Mouse (Mus musculus): ENCODE results near the gene Ccdc86. TPM values are rescaled to one million over a fixed set of nuclear protein-coding genes. Genes with fewer than 3 reads are reported as not detected.

Gene Ccdc86
- polyA plus RNA-seq, 1 experiment from 2014 or later = 39.6 TPM

DNA sequence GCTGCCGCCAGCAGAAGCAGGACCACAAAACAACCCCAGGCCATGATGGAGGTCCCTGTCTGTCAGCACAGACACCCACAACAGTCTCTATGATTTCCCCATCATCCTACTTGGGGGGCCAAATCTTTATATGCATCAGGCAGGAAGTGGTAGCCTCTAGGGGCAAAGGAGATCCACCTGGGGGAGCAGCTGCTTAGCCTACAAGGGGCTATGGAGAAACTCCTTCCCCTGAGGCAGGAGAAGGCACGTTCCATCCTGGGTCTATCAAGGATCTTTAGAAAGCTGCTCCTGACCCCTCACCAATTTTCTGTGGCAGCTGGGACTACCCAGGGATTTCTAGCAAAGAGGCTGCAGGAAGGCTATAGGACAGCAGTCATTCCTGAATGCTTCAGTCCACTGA lies 28.5 kb downstream of the Ccdc86 start, which contains the start of gene Zp1:
TSS of gene Zp1 (minus strand) at position 101 of the 400 bp plus-strand sequence.
- no peak within 1 kb of the TSS for H3K27ac ChIP-seq
- H3K4me3 ChIP-seq = no peak within 1 kb of the TSS
- WGBS = 69% methylated on average over 2 of the region's 2 CpGs
- H3K27me3 ChIP-seq (ENCODE audit: insufficient read depth, poor library complexity, severe bottlenecking) = peaks cover 9% of the 10 kb centered on the region; the same call in 1 of the 2 replicates
- H3K36me3 ChIP-seq = no peaks in the 10 kb centered on the region
- H3K4me1 ChIP-seq = peaks cover 12% of the 10 kb centered on the region
- H3K9me3 ChIP-seq = no peaks in the 10 kb centered on the region
- no peak for DNase-seq (ENCODE audit: low spot score)

DNA sequence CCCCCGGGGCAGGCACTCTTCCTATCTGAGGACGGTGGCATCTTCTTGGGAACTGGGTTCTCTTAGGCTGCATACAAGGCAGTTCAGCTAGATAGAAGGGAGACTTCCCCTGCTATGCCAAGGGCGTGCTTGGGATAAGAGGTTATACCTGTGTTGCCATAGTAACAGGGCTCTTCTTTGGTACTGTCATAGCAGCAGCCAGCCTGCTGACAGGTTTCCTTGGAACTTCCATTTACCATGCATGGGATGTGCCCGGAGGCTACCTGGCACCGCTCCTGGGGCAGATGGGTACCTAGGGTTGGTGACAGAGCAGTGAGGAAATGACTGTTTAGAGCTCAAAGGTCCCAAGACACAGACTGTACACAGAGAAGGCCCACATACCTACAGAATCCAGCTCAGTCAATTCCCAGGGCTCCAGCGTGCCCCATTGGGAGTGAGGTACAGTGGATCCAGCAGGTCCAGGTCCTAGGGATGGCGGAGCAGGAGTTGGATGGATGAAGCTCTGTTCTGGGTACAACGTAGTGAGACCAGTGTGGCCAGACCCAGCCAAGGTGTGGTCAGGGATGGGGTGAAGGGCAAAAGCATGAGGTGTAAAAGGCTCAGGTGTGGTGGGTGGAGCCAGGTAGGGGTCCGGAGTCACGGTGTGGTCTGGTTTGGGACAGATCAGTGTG lies 30.6 kb downstream of the Ccdc86 start:
- H3K27me3 ChIP-seq (ENCODE audit: insufficient read depth, poor library complexity, severe bottlenecking) = peaks cover 9% of the 10 kb centered on the region; the same call in 1 of the 2 replicates

DNA sequence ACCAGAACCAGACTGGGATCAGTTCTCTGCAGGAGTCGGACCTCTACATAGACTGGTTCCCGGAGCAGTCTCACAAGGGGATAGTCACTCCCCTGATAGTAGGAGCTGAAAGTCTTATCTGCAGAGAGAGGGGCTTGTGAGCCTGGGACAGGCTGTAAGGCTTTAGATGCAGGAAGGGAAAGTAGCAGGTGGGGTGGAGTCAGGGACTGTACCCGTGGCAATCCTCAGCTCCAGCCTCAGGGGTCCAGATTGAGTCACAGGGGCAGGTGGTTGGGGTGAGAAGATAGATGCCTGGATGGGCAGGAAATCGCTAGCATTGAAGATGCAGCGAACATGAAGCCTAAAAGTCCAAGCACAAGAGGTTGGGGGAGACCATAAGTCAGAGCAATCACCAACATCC lies 32.6 kb downstream of the Ccdc86 start:
- 40% methylated on average over 5 of the region's 5 CpGs for WGBS
- DNase-seq (ENCODE audit: low spot score) = no peak
- Histone ChIP-seq H3K36me3 (no peaks in the 10 kb centered on the region), H3K4me3 (no peak overlapping the region), H3K27me3 (ENCODE audit: insufficient read depth, poor library complexity, severe bottlenecking) (peaks cover 9% of the 10 kb centered on the region; the same call in 1 of the 2 replicates), H3K4me1 (peaks cover 26% of the 10 kb centered on the region), H3K27ac (no peak overlapping the region), H3K9me3 (no peaks in the 10 kb centered on the region)

More for the DNA sequence above, 30.6 kb downstream of the Ccdc86 start:
- H3K9me3 ChIP-seq = no peaks in the 10 kb centered on the region
- 84% methylated on average over 10 of the region's 10 CpGs for WGBS
- no peak overlapping the region for H3K27ac ChIP-seq
- H3K4me3 ChIP-seq = no peak overlapping the region
- DNase-seq (ENCODE audit: low spot score) = no peak
- no peaks in the 10 kb centered on the region for H3K36me3 ChIP-seq
- H3K4me1 ChIP-seq = peaks cover 26% of the 10 kb centered on the region

DNA sequence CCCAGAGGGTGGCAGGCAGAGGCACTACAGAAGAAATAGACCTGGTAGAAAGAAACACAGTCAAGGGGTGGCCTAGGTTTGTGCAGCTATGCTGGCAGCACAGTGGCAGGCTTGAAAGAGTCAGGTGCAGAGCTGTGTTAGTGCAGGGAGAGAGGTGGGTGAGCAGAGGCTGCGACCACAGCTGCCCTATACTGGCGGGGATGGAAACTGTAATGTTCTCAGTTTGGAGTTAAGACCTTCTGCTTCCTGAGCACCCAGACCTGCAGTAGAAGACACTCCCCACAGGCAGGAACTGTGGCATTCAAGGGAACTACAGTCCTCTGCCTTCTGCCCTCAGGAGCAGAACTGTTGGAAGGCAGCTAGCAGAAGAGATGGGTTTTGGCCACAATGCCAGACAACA lies 34.2 kb downstream of the Ccdc86 start:
- Histone ChIP-seq H3K4me1 (peaks cover 26% of the 10 kb centered on the region), H3K27ac (peak overlapping the region; percentile 66; the same call in 1 of the 2 replicates), H3K9me3 (no peaks in the 10 kb centered on the region), H3K4me3 (no peak overlapping the region), H3K36me3 (no peaks in the 10 kb centered on the region), H3K27me3 (ENCODE audit: insufficient read depth, poor library complexity, severe bottlenecking) (peaks cover 5% of the 10 kb centered on the region; the same call in 1 of the 2 replicates)
- no peak for DNase-seq (ENCODE audit: low spot score)
- WGBS = 64% methylated on average over 2 of the region's 2 CpGs

DNA sequence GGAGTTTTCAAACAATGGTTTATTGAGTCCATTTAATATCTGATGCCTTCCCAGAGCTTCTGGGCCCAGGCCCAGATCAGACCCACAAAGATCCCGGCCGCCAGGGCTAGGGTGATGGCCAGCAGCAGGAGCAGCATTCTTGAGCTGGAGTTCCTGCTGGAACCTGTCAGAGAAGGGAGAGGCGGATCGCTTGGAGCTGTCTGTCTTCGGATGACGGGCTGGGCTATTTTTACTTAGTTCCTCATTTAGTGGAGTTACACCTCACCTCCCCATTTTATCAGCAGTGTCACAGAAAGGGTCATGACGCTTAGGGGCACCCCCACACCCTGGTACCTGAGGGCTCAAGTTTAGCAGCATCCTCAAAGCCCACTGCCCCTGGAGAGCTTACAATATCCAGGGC lies 34.8 kb downstream of the Ccdc86 start:
- peaks cover 31% of the 10 kb centered on the region for H3K4me1 ChIP-seq
- H3K27ac ChIP-seq = peak overlapping the region; percentile 66
- H3K27me3 ChIP-seq (ENCODE audit: insufficient read depth, poor library complexity, severe bottlenecking) = peaks cover 4% of the 10 kb centered on the region; the same call in 1 of the 2 replicates
- H3K36me3 ChIP-seq = no peaks in the 10 kb centered on the region
- no peaks in the 10 kb centered on the region for H3K9me3 ChIP-seq
- DNase-seq (ENCODE audit: low spot score) = peak; percentile 84
- H3K4me3 ChIP-seq = no peak overlapping the region
- 31% methylated on average over 7 of the region's 7 CpGs for WGBS

DNA sequence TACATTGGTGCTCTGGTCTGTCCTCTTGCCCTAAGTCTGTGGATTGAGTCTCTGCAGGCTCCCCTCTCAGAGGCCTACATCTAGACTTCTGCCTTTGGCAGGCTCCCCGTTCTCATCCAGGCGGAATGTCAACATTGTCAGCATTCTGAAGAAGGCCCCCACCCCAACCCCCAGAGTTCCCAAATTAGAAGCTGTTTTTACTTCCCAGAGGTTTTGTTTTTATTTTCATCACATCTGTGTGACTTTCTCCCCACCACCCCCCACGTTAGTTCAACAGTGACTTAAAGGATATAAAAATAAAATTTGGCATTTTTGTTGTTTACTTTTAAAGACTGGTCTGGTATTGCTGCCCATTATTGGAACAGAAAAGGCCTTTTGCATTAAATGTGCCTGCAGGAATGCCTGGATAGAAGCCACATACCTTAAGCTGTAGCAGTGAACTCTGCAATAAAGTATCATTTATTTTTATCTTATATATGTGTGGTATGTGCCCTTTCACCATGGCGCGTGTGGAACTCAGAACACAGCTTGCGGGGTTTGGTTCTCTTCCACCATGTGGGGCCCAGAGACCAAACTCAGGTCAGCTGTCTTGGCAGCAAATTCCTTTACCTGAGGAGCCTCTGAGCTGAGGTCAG lies 39.9 kb downstream of the Ccdc86 start:
- DNase-seq (ENCODE audit: low spot score) = no peak
- H3K27me3 ChIP-seq (ENCODE audit: insufficient read depth, poor library complexity, severe bottlenecking) = no peaks in the 10 kb centered on the region
- H3K36me3 ChIP-seq = peaks cover 35% of the 10 kb centered on the region
- WGBS = 52% methylated on average over 6 of the region's 6 CpGs
- peaks cover 50% of the 10 kb centered on the region for H3K4me1 ChIP-seq
- H3K4me3 ChIP-seq = no peak overlapping the region
- no peaks in the 10 kb centered on the region for H3K9me3 ChIP-seq
- H3K27ac ChIP-seq = peak overlapping the region; percentile 64

DNA sequence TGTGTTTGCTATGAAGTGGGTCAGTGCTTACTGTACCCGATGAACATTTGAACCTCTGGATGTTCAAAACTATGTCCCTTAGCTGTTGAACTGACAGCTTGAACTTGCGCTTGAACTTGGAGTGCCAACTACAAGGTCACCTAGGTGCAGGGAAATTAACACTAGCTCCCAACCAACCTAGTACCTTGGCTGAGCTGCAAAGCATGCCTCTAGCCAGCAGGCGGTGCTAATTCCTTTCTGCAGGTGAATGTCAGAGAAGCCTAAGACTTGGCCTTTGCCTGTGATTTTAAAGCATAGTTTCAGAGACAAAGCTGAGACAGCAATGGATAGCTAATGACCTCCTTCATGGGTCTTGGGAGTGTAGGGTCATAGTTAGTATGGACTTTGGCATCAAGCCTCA lies 41.2 kb downstream of the Ccdc86 start:
- no peak for DNase-seq (ENCODE audit: low spot score)
- peaks cover 46% of the 10 kb centered on the region for H3K4me1 ChIP-seq
- no peaks in the 10 kb centered on the region for H3K9me3 ChIP-seq
- WGBS = 48% methylated on average over 3 of the region's 3 CpGs
- peaks cover 47% of the 10 kb centered on the region for H3K36me3 ChIP-seq
- H3K27me3 ChIP-seq (ENCODE audit: insufficient read depth, poor library complexity, severe bottlenecking) = no peaks in the 10 kb centered on the region
- no peak overlapping the region for H3K4me3 ChIP-seq
- H3K27ac ChIP-seq = no peak overlapping the region

DNA sequence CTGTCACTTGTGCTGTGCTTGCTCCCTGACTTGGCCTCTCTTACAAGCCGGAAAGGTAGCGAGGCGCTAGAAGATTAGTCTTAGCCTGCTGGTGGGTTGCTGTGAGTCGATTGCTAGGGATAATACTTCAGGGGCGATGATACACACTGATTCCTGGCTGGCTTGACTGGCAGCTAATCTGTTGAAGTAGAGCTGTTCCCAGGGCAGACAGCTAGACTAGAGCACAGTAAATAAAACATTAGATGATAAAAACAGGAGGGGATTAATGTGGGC lies 43.4 kb downstream of the Ccdc86 start:
- Histone ChIP-seq H3K27ac (peak overlapping the region; percentile 79), H3K9me3 (no peaks in the 10 kb centered on the region), H3K4me1 (peaks cover 46% of the 10 kb centered on the region), H3K36me3 (peaks cover 69% of the 10 kb centered on the region), H3K27me3 (ENCODE audit: insufficient read depth, poor library complexity, severe bottlenecking) (no peaks in the 10 kb centered on the region), H3K4me3 (0 out of 2 replicates have a peak overlapping the region, but pooled peaks have one; percentile 13)
- no peak for DNase-seq (ENCODE audit: low spot score)
- WGBS = 39% methylated on average over 5 of the region's 5 CpGs

DNA sequence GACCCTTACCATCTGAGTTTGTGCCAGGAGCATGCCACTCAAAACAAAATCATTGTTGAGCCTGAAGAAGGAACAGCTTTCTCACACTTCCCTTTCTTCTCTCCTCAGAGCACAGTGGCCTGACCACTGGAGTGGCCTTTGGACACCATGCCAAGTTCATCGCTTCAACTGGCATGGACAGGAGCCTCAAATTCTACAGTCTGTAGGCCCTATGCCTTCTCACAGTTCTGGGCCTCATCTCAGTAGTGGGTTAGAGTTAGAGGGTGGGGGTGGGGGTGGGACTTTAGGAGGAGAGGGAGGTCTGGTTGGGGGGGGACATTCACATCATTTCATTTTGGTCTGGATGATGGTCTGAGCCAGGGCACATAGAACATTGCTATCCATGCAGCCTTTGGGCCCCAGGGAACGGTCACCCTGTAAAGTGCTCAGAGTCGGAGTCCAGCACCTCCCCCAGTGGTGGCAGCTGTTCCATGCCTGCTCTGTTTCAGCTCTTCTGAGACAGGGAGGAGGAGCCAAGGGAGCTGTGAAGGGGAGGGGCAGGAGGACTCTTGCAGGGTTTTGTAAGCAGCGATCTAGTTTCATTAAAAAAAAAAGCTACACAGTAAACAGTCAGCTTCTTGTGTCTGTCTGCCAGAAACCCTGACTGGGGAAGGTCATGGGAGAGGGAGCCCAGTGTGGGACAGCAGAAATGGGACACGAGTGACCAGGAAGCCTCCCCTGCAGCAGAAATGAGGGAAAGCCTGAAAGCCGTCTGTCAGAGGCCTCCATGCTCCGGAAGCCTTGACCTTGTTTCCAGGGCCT lies 43.9 kb downstream of the Ccdc86 start:
- DNase-seq (ENCODE audit: low spot score) = no peak

DNA sequence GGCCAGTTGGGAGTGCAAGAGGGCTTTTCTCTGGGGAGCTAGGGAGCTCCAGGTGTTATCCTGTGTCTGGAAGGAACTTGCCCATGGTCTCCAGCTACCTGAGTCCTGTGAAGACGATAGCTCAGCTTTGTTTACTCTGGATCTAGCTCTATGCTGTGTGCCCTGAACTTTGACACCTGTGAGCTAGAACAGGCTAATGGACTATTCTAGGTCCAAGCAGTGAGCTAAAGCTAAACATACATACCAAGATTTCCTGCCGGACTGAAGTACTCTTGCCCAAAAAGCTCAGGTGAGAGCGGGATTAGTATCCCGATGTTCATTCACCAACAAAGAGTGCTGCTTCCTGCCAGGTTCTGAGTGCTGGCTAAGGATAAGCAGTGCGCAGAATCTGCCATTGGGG lies 44.6 kb downstream of the Ccdc86 start:
- H3K27me3 ChIP-seq (ENCODE audit: insufficient read depth, poor library complexity, severe bottlenecking) = no peaks in the 10 kb centered on the region
- H3K9me3 ChIP-seq = no peaks in the 10 kb centered on the region
- no peak overlapping the region for H3K4me3 ChIP-seq
- DNase-seq (ENCODE audit: low spot score) = no peak
- WGBS = 85% methylated on average over 5 of the region's 5 CpGs
- H3K36me3 ChIP-seq = peaks cover 81% of the 10 kb centered on the region
- H3K27ac ChIP-seq = peak overlapping the region; percentile 42; the same call in 1 of the 2 replicates
- peaks cover 44% of the 10 kb centered on the region for H3K4me1 ChIP-seq

More for the DNA sequence above, 43.9 kb downstream of the Ccdc86 start:
- Histone ChIP-seq H3K4me1 (peaks cover 46% of the 10 kb centered on the region), H3K9me3 (no peaks in the 10 kb centered on the region), H3K4me3 (0 out of 2 replicates have a peak overlapping the region, but pooled peaks have one; percentile 13), H3K27ac (peak overlapping the region; percentile 79), H3K36me3 (peaks cover 74% of the 10 kb centered on the region), H3K27me3 (ENCODE audit: insufficient read depth, poor library complexity, severe bottlenecking) (no peaks in the 10 kb centered on the region)
- WGBS = 39% methylated on average over 7 of the region's 7 CpGs

DNA sequence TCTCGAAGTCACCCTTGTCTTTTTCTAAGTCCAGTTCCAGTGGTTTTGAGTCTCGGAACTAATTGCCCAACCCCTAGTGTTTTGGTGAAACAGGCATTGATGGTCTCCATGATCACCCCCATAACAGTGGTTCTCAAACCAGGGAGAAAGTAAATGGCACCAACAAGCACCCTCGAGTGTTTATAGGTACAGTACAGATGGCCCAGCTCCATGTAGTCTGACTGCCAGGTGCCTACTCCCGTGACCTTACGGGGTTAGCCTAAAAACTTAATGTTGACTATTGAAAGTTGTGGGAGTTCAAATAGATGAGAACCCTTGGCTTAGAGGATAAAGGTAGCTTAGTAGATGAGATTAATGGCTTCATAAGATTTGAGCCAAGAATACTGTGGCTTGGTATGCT lies 48.0 kb downstream of the Ccdc86 start:
- Histone ChIP-seq H3K27me3 (ENCODE audit: insufficient read depth, poor library complexity, severe bottlenecking) (no peaks in the 10 kb centered on the region), H3K4me1 (peaks cover 39% of the 10 kb centered on the region), H3K9me3 (no peaks in the 10 kb centered on the region), H3K27ac (no peak overlapping the region), H3K36me3 (peaks cover 87% of the 10 kb centered on the region), H3K4me3 (no peak overlapping the region)
- DNase-seq (ENCODE audit: low spot score) = no peak
- WGBS = 96% methylated on average over 5 of the region's 5 CpGs

DNA sequence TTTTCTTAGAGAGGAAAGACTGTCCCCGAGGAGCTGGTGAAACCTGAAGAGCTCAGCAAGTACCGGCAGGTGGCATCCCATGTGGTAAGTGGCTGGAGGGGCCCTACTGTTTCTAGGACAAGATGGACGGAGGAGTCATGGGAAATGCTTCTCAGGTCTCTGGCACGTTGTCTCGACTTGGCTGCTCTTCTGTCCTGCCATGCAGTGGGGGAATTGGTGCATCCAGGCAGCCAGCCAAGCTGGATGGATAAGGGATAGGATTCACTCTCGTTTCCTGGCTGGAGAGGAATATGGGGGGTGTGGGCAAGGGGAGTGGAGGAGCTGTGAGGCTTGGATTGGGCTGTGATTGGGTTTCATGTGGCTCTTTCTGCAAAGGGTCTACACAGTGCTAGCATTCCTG lies 48.8 kb downstream of the Ccdc86 start:
- no peaks in the 10 kb centered on the region for H3K27me3 ChIP-seq (ENCODE audit: insufficient read depth, poor library complexity, severe bottlenecking)
- H3K9me3 ChIP-seq = no peaks in the 10 kb centered on the region
- 81% methylated on average over 6 of the region's 6 CpGs for WGBS
- no peak for DNase-seq (ENCODE audit: low spot score)
- no peak overlapping the region for H3K4me3 ChIP-seq
- H3K36me3 ChIP-seq = peaks cover 80% of the 10 kb centered on the region
- H3K27ac ChIP-seq = no peak overlapping the region
- peaks cover 32% of the 10 kb centered on the region for H3K4me1 ChIP-seq

DNA sequence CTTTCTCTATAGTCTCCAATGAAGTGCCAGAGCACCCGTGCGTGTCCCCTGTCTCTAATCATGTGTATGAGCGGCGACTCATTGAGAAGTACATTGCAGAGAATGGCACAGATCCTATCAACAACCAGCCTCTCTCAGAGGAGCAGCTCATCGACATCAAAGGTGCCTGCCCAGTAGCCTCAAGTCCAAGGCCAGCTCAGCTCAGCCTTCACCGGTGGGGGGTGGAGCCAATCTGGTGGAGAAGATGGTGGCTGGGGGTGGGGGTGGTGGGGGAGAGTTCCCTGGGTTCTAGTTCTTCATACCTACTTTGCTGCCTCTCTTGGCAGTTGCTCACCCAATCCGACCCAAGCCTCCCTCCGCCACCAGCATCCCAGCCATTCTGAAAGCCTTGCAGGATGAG lies 51.6 kb downstream of the Ccdc86 start:
- H3K9me3 ChIP-seq = no peaks in the 10 kb centered on the region
- no peak for DNase-seq (ENCODE audit: low spot score)
- H3K36me3 ChIP-seq = peaks cover 53% of the 10 kb centered on the region
- H3K27ac ChIP-seq = no peak overlapping the region
- no peaks in the 10 kb centered on the region for H3K27me3 ChIP-seq (ENCODE audit: insufficient read depth, poor library complexity, severe bottlenecking)
- WGBS = 85% methylated on average over 8 of the region's 8 CpGs
- no peak overlapping the region for H3K4me3 ChIP-seq
- H3K4me1 ChIP-seq = peaks cover 22% of the 10 kb centered on the region

All from heart, embryonic 10.5 days (tissue).